Mouse (Mus musculus) hindbrain, embryonic 15.5 days (tissue): ENCODE results near the gene Crim1. TPM values are rescaled to one million over a fixed set of nuclear protein-coding genes. Genes with fewer than 3 reads are reported as not detected.

Experiments
- ATAC-seq: fragments of 200-750 bp; cut with Nextera tagmentation; 2 replicates; pipeline ENCODE4 v1.8.0; 2017; ENCODE audit warnings: low read depth, moderate number of reproducible peaks, moderate TSS enrichment; ENCODE audit not compliant: low FRiP score
- H3K27ac ChIP-seq: fragments of 300-500 bp; sonication (generic); replicated peaks from 2 replicates; pipeline ENCODE4 v1.5.1; 2015; ENCODE audit warnings: mild to moderate bottlenecking, inconsistent platforms
- H3K27me3 ChIP-seq: fragments of 300-500 bp; sonication (generic); 2 replicates; pipeline ENCODE4 v1.6.1; 2015; ENCODE audit warnings: control low read depth, inconsistent platforms
- H3K36me3 ChIP-seq: fragments of 300-500 bp; sonication (generic); 2 replicates; pipeline ENCODE4 v1.6.1; 2015; ENCODE audit warnings: control low read depth, inconsistent platforms
- H3K4me1 ChIP-seq: fragments of 300-500 bp; sonication (generic); replicated peaks from 2 replicates; pipeline ENCODE4 v1.6.1; 2015; ENCODE audit warnings: control low read depth, inconsistent platforms
- H3K4me2 ChIP-seq: fragments of 300-500 bp; sonication (generic); 2 replicates; pipeline ENCODE4 v1.6.1; 2015; ENCODE audit warnings: moderate library complexity, mild to moderate bottlenecking, inconsistent platforms
- H3K4me3 ChIP-seq: fragments of 300-500 bp; sonication (generic); 2 replicates; pipeline ENCODE4 v1.5.1; 2015; ENCODE audit warnings: mild to moderate bottlenecking, inconsistent platforms
- H3K9ac ChIP-seq: fragments of 300-500 bp; sonication (generic); 2 replicates; pipeline ENCODE4 v1.6.1; 2015; ENCODE audit warnings: inconsistent platforms
- H3K9me3 ChIP-seq: fragments of 300-500 bp; sonication (generic); 2 replicates; pipeline ENCODE4 v1.6.1; 2016; ENCODE audit warnings: control low read depth, inconsistent platforms
- WGBS: fragments of 180-500 bp; shearing (Covaris S2); methylation state at CpG from one replicate; pipeline ENCODE4 v1.1.7; 2015; 5-methylcytosine and 5-hydroxymethylcytosine counted together
- polyA plus RNA-seq: library from polyadenylated mRNA; unstranded; fragments of >200 nt; fragmentation: Nextera tagmentation; extraction: Ambion mirVana; gene quantifications from 2 replicates; pipeline ENCODE4 v1.2.1, GENCODE M21; 2015

Gene Crim1
- polyA plus RNA-seq, 1 experiment from 2014 or later, result 15.5 TPM

GRCm38 (mm10) chr17:78351676-78352499 is 151.8 kb downstream of the Crim1 start:
- Histone ChIP-seq H3K27me3 (no peaks in the 10 kb centered on the region), H3K9ac (no peak overlapping the region), H3K36me3 (peaks cover 2% of the 10 kb centered on the region; the same call in 1 of the 2 replicates), H3K27ac (no peak overlapping the region), H3K4me3 (no peak overlapping the region), H3K4me2 (no peak overlapping the region), H3K9me3 (no peaks in the 10 kb centered on the region), H3K4me1 (peaks cover 20% of the 10 kb centered on the region)
- no peak for ATAC-seq
- 81% methylated on average over 12 of the region's 12 CpGs for WGBS

DNA sequence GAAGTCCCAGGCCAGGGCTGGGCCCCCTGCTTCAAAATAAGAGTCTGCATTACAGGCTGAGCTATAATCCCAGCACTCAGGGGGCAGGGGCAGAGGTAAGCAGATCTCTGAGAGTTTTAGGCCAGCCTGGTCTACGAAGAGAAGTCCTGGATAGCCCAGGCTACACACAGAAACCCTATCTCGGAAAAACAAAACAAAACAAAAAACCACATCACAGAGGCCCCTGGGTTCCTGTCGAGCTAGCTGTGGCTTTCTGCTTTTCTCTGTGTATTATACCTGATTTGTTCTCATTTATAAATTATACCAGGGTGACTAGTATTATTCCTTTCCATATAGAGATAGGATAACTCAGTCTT is 152.4 kb downstream of the Crim1 start:
- 89% methylated on average over 3 of the region's 3 CpGs for WGBS

DNA sequence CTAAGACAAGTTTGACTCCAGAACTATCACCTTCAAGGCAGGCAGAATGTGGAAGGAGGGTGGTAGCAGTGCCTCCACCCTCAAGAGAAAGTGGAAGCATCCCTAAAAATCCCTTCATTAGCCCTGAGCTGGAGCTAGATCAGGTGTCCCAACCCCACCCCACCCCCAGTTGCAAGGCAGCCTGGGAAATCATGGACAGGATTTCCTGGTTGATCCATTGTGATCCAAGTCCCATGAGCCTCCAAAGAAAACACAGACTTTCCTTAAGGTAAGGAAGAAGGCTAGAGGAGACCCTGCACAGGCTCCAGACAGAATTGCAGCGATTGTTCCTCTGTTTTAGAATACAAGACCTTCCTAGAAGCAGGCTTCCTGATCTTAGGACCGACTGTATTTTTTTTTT is 154.4 kb downstream of the Crim1 start:
- Histone ChIP-seq H3K4me3 (no peak overlapping the region), H3K9me3 (no peaks in the 10 kb centered on the region), H3K4me2 (no peak overlapping the region), H3K4me1 (peaks cover 33% of the 10 kb centered on the region), H3K36me3 (no peaks in the 10 kb centered on the region), H3K27ac (no peak overlapping the region), H3K9ac (no peak overlapping the region), H3K27me3 (no peaks in the 10 kb centered on the region)
- 75% methylated on average over 2 of the region's 2 CpGs for WGBS
- ATAC-seq, result no peak

More for the DNA sequence above, 152.4 kb downstream of the Crim1 start:
- Histone ChIP-seq H3K36me3 (peaks cover 2% of the 10 kb centered on the region; the same call in 1 of the 2 replicates), H3K4me1 (peaks cover 23% of the 10 kb centered on the region), H3K4me3 (no peak overlapping the region), H3K27ac (no peak overlapping the region), H3K9ac (no peak overlapping the region), H3K4me2 (no peak overlapping the region), H3K9me3 (no peaks in the 10 kb centered on the region), H3K27me3 (no peaks in the 10 kb centered on the region)
- no peak for ATAC-seq

GRCm38 (mm10) chr17:78354871-78355270 is 154.8 kb downstream of the Crim1 start:
- Histone ChIP-seq H3K9me3 (no peaks in the 10 kb centered on the region), H3K4me1 (peaks cover 31% of the 10 kb centered on the region), H3K9ac (no peak overlapping the region), H3K27ac (peak overlapping the region; percentile 25; the same call in 1 of the 2 replicates), H3K27me3 (no peaks in the 10 kb centered on the region), H3K4me3 (no peak overlapping the region), H3K4me2 (no peak overlapping the region), H3K36me3 (no peaks in the 10 kb centered on the region)
- WGBS, result 58% methylated on average over 12 of the region's 12 CpGs
- ATAC-seq, result no peak; the same call in 1 of the 2 replicates

DNA sequence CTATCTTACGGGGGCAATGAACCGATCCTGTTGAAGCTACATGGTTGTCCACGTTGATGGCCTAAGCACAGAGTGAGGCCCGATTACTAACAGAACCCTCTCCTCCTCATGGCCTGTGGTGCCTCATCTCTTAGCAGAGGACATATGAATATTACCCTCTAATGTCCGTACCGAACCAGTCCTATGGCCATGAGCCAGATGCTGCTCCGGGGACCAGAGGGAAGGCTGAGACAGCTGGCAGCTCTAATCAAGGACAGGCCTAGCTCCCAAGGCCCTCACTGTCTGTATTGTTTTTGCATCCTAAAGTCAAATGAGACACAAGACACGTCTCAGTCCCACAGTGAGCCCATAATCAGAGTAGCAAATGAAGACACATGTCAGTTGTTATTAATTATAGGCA is 155.6 kb downstream of the Crim1 start:
- peak; percentile 17; the same call in 1 of the 2 replicates for ATAC-seq

DNA sequence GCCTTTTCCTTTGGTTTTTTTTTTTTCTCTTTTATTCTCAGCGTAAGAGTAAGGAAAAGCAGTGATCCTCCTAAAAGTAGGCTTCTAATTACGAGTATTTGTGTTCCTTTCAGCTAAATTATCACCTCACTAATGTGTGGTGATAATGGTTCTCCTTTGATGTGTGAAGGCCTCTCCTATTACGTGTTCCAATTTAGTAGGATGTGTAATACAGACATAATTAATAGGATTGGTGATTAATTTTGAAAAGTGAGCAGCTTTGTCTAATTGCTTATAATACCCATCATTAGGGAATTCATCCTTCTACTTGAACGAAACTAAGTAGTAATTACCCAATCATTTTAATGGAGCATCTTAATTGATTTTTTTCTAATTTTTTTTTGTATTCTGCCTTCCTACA is 157.7 kb downstream of the Crim1 start:
- H3K9ac ChIP-seq, result no peak overlapping the region

More for the DNA sequence above, 155.6 kb downstream of the Crim1 start:
- no peak overlapping the region for H3K4me3 ChIP-seq
- 0 out of 2 replicates have a peak overlapping the region, but pooled peaks have one; percentile 1 for H3K27ac ChIP-seq
- H3K9ac ChIP-seq, result no peak overlapping the region
- no peak overlapping the region for H3K4me2 ChIP-seq
- H3K27me3 ChIP-seq, result no peaks in the 10 kb centered on the region
- H3K4me1 ChIP-seq, result peaks cover 29% of the 10 kb centered on the region
- H3K9me3 ChIP-seq, result no peaks in the 10 kb centered on the region
- WGBS, result 56% methylated on average over 8 of the region's 8 CpGs
- no peaks in the 10 kb centered on the region for H3K36me3 ChIP-seq

GRCm38 (mm10) chr17:78358251-78358726 is 158.2 kb downstream of the Crim1 start:
- WGBS, result 46% methylated on average over 7 of the region's 7 CpGs
- Histone ChIP-seq H3K9ac (no peak overlapping the region), H3K9me3 (no peaks in the 10 kb centered on the region), H3K4me2 (no peak overlapping the region), H3K4me3 (no peak overlapping the region), H3K27me3 (no peaks in the 10 kb centered on the region), H3K27ac (peak overlapping the region; percentile 45; the same call in 1 of the 2 replicates), H3K4me1 (peaks cover 29% of the 10 kb centered on the region), H3K36me3 (no peaks in the 10 kb centered on the region; the same call in 1 of the 2 replicates)
- ATAC-seq, result no peak

More for the DNA sequence above, 157.7 kb downstream of the Crim1 start:
- 0 out of 2 replicates have a peak overlapping the region, but pooled peaks have one; percentile 30 for H3K27ac ChIP-seq
- H3K4me2 ChIP-seq, result no peak overlapping the region
- no peaks in the 10 kb centered on the region for H3K27me3 ChIP-seq
- no peak overlapping the region for H3K4me3 ChIP-seq
- WGBS, result 62% methylated on average over 4 of the region's 4 CpGs
- H3K36me3 ChIP-seq, result no peaks in the 10 kb centered on the region; the same call in 1 of the 2 replicates
- no peaks in the 10 kb centered on the region for H3K9me3 ChIP-seq
- no peak for ATAC-seq
- H3K4me1 ChIP-seq, result peaks cover 29% of the 10 kb centered on the region

DNA sequence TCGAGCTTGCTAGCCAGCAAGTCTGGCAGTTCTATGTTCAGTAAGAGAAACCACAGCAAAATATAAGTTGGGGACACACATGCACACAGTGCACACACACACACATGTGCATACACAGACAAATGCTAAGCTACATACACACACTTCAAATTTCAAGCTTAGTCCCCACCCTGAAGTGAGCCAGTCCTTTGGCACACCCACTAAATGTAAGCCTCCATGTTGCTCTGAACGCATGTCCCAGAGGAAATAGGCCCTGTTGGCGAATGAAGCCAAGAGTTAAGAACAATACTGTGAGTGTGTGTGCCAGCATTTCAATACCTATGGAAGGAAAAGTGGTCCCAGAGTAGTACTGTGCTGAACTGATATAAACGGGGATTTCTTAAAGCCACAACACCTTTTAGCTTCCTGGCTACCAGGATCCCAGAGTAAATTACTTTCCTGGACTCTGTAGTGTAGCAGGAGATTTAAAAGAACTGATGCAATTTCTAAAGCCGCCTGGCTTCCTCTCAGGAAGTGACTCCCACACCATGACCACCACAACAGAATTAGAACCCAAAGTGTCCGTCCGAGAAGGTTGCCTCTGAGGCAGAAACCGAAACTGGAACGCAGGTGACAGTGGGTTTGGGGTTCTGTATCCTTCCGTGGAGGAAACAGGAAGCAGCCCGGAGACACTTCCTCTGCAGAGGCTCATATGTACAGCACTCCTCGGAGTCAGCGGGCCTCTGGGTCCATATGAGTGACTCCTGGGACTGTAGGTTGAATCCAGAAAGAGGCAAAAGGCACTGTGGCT is 162.1 kb downstream of the Crim1 start:
- Histone ChIP-seq H3K4me1 (peaks cover 13% of the 10 kb centered on the region), H3K4me3 (no peak overlapping the region), H3K9me3 (no peaks in the 10 kb centered on the region), H3K4me2 (no peak overlapping the region), H3K27me3 (no peaks in the 10 kb centered on the region), H3K27ac (no peak overlapping the region), H3K36me3 (peaks cover under 1% of the 10 kb centered on the region; the same call in 1 of the 2 replicates), H3K9ac (no peak overlapping the region)
- no peak for ATAC-seq
- WGBS, result 84% methylated on average over 13 of the region's 13 CpGs

DNA sequence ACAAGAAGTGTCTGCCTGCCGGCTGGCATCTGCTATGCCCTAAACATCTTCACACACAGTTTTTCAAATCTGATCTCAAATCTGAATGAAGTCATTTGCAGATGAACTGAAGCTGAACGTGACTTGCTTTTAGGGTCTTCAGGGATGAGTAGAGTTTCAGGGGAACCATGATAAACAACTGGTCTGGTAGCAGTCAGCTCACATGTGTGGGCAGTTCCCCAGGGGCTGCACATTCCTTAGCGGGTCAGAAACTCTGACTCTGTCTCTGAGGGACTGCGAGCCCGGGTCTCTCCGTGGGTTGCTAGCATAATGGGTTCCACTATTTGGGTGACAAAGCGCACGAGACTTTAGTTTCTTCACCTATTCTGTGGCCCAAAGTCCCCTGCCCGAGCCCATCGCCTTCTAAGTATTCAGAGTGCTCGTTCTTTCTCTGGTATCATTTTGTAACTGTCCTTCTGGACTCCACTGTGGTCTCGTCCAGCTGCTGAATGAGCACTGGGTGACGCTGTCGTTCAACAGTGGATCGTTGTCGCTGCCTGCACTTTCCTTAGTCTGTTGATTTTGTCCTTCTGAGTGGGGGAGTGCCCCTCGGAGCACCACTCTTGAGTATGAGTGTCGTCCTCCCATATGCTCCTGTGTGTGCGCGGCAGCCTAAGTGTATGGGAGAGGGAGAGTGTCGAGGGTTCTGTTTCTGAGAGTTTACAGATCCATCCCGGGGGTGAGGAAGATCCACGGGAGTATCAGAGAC is 164.7 kb downstream of the Crim1 start:
- no peaks in the 10 kb centered on the region for H3K4me1 ChIP-seq
- no peaks in the 10 kb centered on the region for H3K27me3 ChIP-seq
- H3K36me3 ChIP-seq, result peaks cover 7% of the 10 kb centered on the region; the same call in 1 of the 2 replicates
- H3K4me3 ChIP-seq, result no peak overlapping the region
- H3K27ac ChIP-seq, result no peak overlapping the region
- 88% methylated on average over 23 of the region's 23 CpGs for WGBS
- H3K9ac ChIP-seq, result no peak overlapping the region
- no peak overlapping the region for H3K4me2 ChIP-seq
- no peak for ATAC-seq
- no peaks in the 10 kb centered on the region for H3K9me3 ChIP-seq

DNA sequence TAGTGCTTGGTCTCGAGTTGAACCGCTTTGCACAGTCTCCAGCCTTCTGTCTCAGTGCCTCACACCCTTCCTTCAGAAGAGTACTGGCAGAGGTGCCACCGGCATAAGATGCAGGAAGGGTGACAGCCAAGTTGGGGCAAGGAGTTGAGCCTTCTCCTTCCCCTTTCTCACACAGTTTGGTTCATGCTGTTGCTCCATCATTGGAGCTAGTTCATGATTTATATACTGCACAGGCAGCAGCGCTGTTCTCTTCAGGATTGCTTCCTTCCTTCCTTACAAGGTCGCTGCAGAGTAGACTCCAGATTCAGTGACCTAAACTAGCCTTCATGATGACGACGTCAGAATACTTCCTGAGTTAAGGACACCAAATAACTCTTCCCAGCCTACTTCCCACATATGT is 166.0 kb downstream of the Crim1 start:
- Histone ChIP-seq H3K36me3 (peaks cover 7% of the 10 kb centered on the region; the same call in 1 of the 2 replicates), H3K4me2 (no peak overlapping the region), H3K27me3 (no peaks in the 10 kb centered on the region), H3K27ac (no peak overlapping the region), H3K4me1 (no peaks in the 10 kb centered on the region), H3K9ac (no peak overlapping the region), H3K4me3 (no peak overlapping the region), H3K9me3 (no peaks in the 10 kb centered on the region)
- 92% methylated on average over 7 of the region's 7 CpGs for WGBS
- no peak for ATAC-seq

DNA sequence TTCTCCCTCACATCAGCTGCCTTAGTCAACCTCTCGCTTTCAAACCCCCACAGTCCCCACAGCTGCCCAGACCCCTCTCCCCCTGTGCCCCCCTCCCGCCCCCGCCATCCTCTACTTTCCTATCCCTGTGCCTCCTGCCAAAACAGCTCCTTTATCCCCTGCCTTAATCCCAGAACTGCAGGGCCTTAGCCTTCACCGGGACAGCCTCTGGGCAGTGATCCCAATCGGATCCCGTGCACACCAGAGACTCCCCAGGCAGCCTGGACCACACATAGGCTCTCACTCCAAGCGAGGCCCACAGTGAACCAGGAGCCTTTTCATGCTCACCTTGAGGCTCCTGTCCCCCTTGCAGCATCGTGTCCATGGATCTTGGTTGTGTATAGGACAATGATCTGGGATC is 168.4 kb downstream of the Crim1 start:
- H3K4me2 ChIP-seq, result no peak overlapping the region
- no peak overlapping the region for H3K27ac ChIP-seq
- ATAC-seq, result no peak
- H3K9me3 ChIP-seq, result no peaks in the 10 kb centered on the region
- H3K4me3 ChIP-seq, result no peak overlapping the region
- H3K27me3 ChIP-seq, result no peaks in the 10 kb centered on the region
- H3K4me1 ChIP-seq, result no peaks in the 10 kb centered on the region
- no peak overlapping the region for H3K9ac ChIP-seq
- peaks cover 11% of the 10 kb centered on the region; the same call in 1 of the 2 replicates for H3K36me3 ChIP-seq
- WGBS, result 85% methylated on average over 8 of the region's 8 CpGs
